Mouse (Mus musculus): Measurements from ENCODE around the gene Stk17b. TPM values are rescaled to one million over a fixed set of nuclear protein-coding genes. Genes with fewer than 3 reads are reported as not detected.

Gene Stk17b
- polyA plus RNA-seq, 1 experiment from 2014 or later, result 13.6 TPM

DNA sequence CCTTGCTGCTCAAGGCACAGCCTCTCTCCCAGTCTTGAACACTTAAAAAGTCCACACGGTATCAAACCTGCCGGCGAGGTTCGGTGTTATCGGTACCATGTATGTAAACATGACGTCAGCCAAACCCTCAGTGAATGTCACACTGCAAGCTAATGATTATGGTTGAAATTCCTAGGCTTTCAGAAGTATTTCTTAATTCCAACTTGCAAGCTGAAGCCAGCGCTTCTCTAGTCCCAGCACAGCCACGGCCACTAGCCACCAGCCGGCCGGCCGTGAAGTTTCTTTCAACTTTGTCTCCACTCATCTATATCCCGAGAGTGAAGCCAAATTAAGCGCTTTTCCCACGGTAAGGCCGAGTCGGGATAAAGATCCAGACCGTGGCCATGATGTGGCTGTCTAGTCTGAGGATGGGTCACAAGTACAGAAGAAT, 718 bp downstream of the Stk17b start:
- TF ChIP-seq CTCF (IDR thresholded peaks at IDR 0.05; ENCODE audit: low read depth), result no peak
- peak; percentile 51 for DNase-seq (ENCODE audit: low spot score)
- H3K27me3 ChIP-seq (ENCODE audit: insufficient read depth, low read length), result no peaks in the 10 kb centered on the region
- H3K36me3 ChIP-seq (ENCODE audit: insufficient read depth, low read length), result no peaks in the 10 kb centered on the region
- H3K9me3 ChIP-seq (replicated peaks; ENCODE audit: low read length), result no peaks in the 10 kb centered on the region
- H3K4me3 ChIP-seq (replicated peaks; ENCODE audit: low read depth, low read length), result peak overlapping the region; percentile 97
- H3K27ac ChIP-seq, result peak overlapping the region; percentile 85
- H3K4me2 ChIP-seq (ENCODE audit: low read length), result peak overlapping the region; percentile 61
- peak overlapping the region; percentile 88 for H3K9ac ChIP-seq (ENCODE audit: low read depth, low read length)
- ATAC-seq (replicated peaks; ENCODE audit: low FRiP score, low read depth), result peak; percentile 37; the same call in 1 of the 2 replicates
- no peaks in the 10 kb centered on the region for H3K4me1 ChIP-seq (replicated peaks; ENCODE audit: insufficient read depth, low read length)
- WGBS, result under 1% methylated on average over 17 of the region's 17 CpGs

- Histone ChIP-seq H3K27ac (no peak overlapping the region), H3K9me3 (replicated peaks; ENCODE audit: low read length) (no peaks in the 10 kb centered on the region), H3K9ac (ENCODE audit: low read depth, low read length) (no peak overlapping the region), H3K4me3 (replicated peaks; ENCODE audit: low read depth, low read length) (no peak overlapping the region), H3K36me3 (ENCODE audit: insufficient read depth, low read length) (no peaks in the 10 kb centered on the region), H3K4me2 (ENCODE audit: low read length) (no peak overlapping the region), H3K27me3 (ENCODE audit: insufficient read depth, low read length) (no peaks in the 10 kb centered on the region), H3K4me1 (replicated peaks; ENCODE audit: insufficient read depth, low read length) (no peaks in the 10 kb centered on the region)
- no peak for DNase-seq (ENCODE audit: low spot score)
- no peak for ATAC-seq (replicated peaks; ENCODE audit: low FRiP score, low read depth)
- WGBS, result 95% methylated on average over 1 of the region's 1 CpGs
- TF ChIP-seq CTCF (IDR thresholded peaks at IDR 0.05; ENCODE audit: low read depth), result no peak
Observed at GRCm38 (mm10) chr1:53782956-53783355, 2.1 kb downstream of the Stk17b start.

DNA sequence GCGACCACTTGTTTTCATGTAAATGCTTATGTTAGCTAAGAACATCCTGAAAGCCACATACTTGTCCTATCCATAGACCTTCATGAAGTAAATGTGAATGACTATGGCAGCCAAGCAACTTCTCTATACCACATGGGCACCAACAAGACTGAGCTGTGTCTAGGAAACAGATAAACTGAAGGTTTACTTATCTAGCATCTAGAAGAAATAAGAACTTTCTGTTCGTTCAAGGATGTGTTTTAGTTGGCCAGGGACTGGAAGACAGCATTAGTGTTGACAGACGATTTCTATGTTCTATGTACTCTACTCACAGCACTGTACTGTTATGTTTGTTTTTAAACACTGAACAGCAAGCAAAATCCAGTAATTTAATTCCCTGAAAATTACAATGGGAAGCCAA, 2.9 kb downstream of the Stk17b start:
- no peak for ATAC-seq (replicated peaks; ENCODE audit: low FRiP score, low read depth)
- no peaks in the 10 kb centered on the region for H3K4me1 ChIP-seq (replicated peaks; ENCODE audit: insufficient read depth, low read length)
- 79% methylated on average over 3 of the region's 3 CpGs for WGBS
- no peak overlapping the region for H3K4me2 ChIP-seq (ENCODE audit: low read length)
- no peaks in the 10 kb centered on the region for H3K27me3 ChIP-seq (ENCODE audit: insufficient read depth, low read length)
- no peaks in the 10 kb centered on the region for H3K9me3 ChIP-seq (replicated peaks; ENCODE audit: low read length)
- H3K36me3 ChIP-seq (ENCODE audit: insufficient read depth, low read length), result no peaks in the 10 kb centered on the region
- DNase-seq (ENCODE audit: low spot score), result no peak
- no peak for TF ChIP-seq CTCF (IDR thresholded peaks at IDR 0.05; ENCODE audit: low read depth)
- H3K4me3 ChIP-seq (replicated peaks; ENCODE audit: low read depth, low read length), result no peak overlapping the region
- H3K9ac ChIP-seq (ENCODE audit: low read depth, low read length), result no peak overlapping the region
- no peak overlapping the region for H3K27ac ChIP-seq

GRCm38 (mm10) chr1:53781311-53781710, 3.7 kb downstream of the Stk17b start:
- Histone ChIP-seq H3K4me2 (ENCODE audit: low read length) (no peak overlapping the region), H3K4me1 (replicated peaks; ENCODE audit: insufficient read depth, low read length) (no peaks in the 10 kb centered on the region), H3K4me3 (replicated peaks; ENCODE audit: low read depth, low read length) (no peak overlapping the region), H3K36me3 (ENCODE audit: insufficient read depth, low read length) (no peaks in the 10 kb centered on the region), H3K9ac (ENCODE audit: low read depth, low read length) (no peak overlapping the region), H3K27ac (no peak overlapping the region), H3K27me3 (ENCODE audit: insufficient read depth, low read length) (no peaks in the 10 kb centered on the region), H3K9me3 (replicated peaks; ENCODE audit: low read length) (no peaks in the 10 kb centered on the region)
- DNase-seq (ENCODE audit: low spot score), result no peak
- 87% methylated on average over 1 of the region's 1 CpGs for WGBS
- no peak for TF ChIP-seq CTCF (IDR thresholded peaks at IDR 0.05; ENCODE audit: low read depth)
- no peak for ATAC-seq (replicated peaks; ENCODE audit: low FRiP score, low read depth)

DNA sequence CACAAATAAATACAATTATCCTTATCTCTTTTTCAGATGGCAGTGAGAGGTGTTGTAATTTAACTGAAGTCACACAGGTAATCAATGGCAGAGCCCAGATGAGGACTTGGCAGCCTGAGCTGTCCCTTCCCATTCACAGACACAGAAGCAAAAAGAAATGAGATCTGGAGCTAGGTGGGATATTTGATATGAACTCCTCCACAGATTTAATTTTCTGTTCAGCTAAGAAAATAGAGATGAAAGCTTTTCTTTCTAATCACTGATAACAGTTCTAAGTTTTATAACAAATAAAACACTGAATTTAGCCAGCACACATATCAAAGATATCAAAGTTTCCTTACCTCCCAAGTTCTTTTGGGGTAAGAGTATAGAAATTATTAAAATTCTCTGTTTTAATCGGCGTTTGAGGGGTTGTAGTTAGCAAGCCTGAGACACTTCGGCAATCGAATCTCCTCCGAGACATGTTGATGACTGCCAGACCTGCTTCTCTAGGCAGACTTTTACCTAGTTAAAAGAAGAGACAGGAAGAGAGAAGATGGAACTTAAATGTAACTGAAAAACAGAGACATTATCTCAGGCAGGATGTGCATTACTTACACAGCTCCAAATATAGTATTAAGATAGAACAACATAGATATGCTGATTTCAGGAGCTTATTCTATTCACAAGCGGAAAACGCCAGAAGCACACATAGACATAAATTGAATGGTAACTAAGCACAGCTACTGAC, 8.7 kb downstream of the Stk17b start:
- Histone ChIP-seq H3K9ac (ENCODE audit: low read depth, low read length) (no peak overlapping the region), H3K9me3 (replicated peaks; ENCODE audit: low read length) (no peaks in the 10 kb centered on the region), H3K4me2 (ENCODE audit: low read length) (no peak overlapping the region), H3K27me3 (ENCODE audit: insufficient read depth, low read length) (no peaks in the 10 kb centered on the region), H3K4me3 (replicated peaks; ENCODE audit: low read depth, low read length) (no peak overlapping the region), H3K4me1 (replicated peaks; ENCODE audit: insufficient read depth, low read length) (no peaks in the 10 kb centered on the region), H3K36me3 (ENCODE audit: insufficient read depth, low read length) (no peaks in the 10 kb centered on the region), H3K27ac (no peak overlapping the region)
- no peak for DNase-seq (ENCODE audit: low spot score)
- WGBS, result 85% methylated on average over 7 of the region's 7 CpGs
- TF ChIP-seq CTCF (IDR thresholded peaks at IDR 0.05; ENCODE audit: low read depth), result no peak
- no peak for ATAC-seq (replicated peaks; ENCODE audit: low FRiP score, low read depth)

DNA sequence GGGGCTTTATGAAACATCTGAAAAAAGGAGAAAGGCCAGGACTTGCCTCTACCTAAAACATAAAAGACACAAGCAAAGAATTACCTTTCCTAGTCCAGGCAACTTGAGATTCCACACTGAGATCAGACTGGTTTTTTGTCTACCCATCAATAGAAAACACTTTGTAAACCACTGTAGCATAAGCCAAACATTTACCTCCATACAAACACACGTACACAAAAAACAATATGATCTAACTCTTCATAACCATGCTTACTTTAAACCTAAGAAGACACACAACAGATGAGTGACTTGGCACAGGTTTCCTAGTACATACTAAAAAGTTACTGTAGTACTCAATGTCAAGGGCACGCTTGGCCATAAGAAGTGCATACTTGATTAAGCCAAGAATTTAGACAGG, 9.5 kb downstream of the Stk17b start:
- Histone ChIP-seq H3K27ac (no peak overlapping the region), H3K9ac (ENCODE audit: low read depth, low read length) (no peak overlapping the region), H3K9me3 (replicated peaks; ENCODE audit: low read length) (no peaks in the 10 kb centered on the region), H3K36me3 (ENCODE audit: insufficient read depth, low read length) (no peaks in the 10 kb centered on the region), H3K27me3 (ENCODE audit: insufficient read depth, low read length) (no peaks in the 10 kb centered on the region), H3K4me3 (replicated peaks; ENCODE audit: low read depth, low read length) (no peak overlapping the region), H3K4me2 (ENCODE audit: low read length) (no peak overlapping the region), H3K4me1 (replicated peaks; ENCODE audit: insufficient read depth, low read length) (no peaks in the 10 kb centered on the region)
- TF ChIP-seq CTCF (IDR thresholded peaks at IDR 0.05; ENCODE audit: low read depth), result no peak
- WGBS, result 91% methylated on average over 2 of the region's 2 CpGs
- ATAC-seq (replicated peaks; ENCODE audit: low FRiP score, low read depth), result no peak
- no peak for DNase-seq (ENCODE audit: low spot score)

DNA sequence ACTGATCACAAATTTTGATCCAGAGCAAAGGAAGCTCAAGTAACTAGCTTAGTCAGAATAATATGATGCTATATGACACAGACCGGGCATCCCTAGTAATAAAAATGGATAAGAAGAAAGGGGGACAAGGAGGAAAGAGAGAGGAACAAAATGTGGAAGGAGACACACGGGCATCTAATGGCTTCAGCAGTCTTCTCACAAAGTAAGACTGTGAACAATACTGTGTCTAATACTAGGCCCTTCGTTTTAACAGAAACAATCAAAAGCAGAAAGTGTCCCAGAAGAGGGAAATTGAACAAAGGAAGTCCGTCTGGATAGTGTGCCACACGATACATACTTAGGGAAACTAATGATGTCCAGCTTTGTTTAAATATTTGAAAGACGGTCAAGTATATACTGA, 10.0 kb downstream of the Stk17b start:
- WGBS, result 88% methylated on average over 6 of the region's 6 CpGs
- Histone ChIP-seq H3K36me3 (ENCODE audit: insufficient read depth, low read length) (no peaks in the 10 kb centered on the region), H3K4me3 (replicated peaks; ENCODE audit: low read depth, low read length) (no peak overlapping the region), H3K9ac (ENCODE audit: low read depth, low read length) (no peak overlapping the region), H3K27ac (no peak overlapping the region), H3K4me2 (ENCODE audit: low read length) (no peak overlapping the region), H3K27me3 (ENCODE audit: insufficient read depth, low read length) (no peaks in the 10 kb centered on the region), H3K4me1 (replicated peaks; ENCODE audit: insufficient read depth, low read length) (no peaks in the 10 kb centered on the region), H3K9me3 (replicated peaks; ENCODE audit: low read length) (no peaks in the 10 kb centered on the region)
- ATAC-seq (replicated peaks; ENCODE audit: low FRiP score, low read depth), result no peak
- no peak for DNase-seq (ENCODE audit: low spot score)
- no peak for TF ChIP-seq CTCF (IDR thresholded peaks at IDR 0.05; ENCODE audit: low read depth)

Measured in kidney, postnatal 0 days (tissue).